Mouse (Mus musculus) lung, embryonic 14.5 days (tissue): ENCODE results near the gene Fam118b. TPM values are rescaled to one million over a fixed set of nuclear protein-coding genes. Genes with fewer than 3 reads are reported as not detected.

Source experiments
- ATAC-seq: fragments of 200-750 bp; cut with Nextera tagmentation; 2 replicates; pipeline ENCODE4 v1.8.0; 2017; ENCODE audit warnings: mild to moderate bottlenecking, moderate TSS enrichment, moderate library complexity; ENCODE audit not compliant: insufficient read depth
- DNase-seq: peaks from one replicate; pipeline ENCODE4 v3.0.0-alpha.2; 2015
- H3K27ac ChIP-seq: fragments of 300-500 bp; sonication (generic); 2 replicates; pipeline ENCODE4 v1.5.1; 2014; ENCODE audit warnings: low read depth, mild to moderate bottlenecking, moderate library complexity
- H3K27me3 ChIP-seq: fragments of 300-500 bp; sonication (generic); 2 replicates; pipeline ENCODE4 v1.6.1; 2014; ENCODE audit warnings: low read length, control low read depth; ENCODE audit not compliant: insufficient read depth
- H3K36me3 ChIP-seq: fragments of 300-500 bp; sonication (generic); 2 replicates; pipeline ENCODE4 v1.6.1; 2014; ENCODE audit warnings: control low read depth; ENCODE audit not compliant: insufficient read depth
- H3K4me1 ChIP-seq: fragments of 300-500 bp; sonication (generic); 2 replicates; pipeline ENCODE4 v1.6.1; 2014; ENCODE audit warnings: antibody characterized with exemption, control low read depth; ENCODE audit not compliant: insufficient read depth
- H3K4me2 ChIP-seq: fragments of 300-500 bp; sonication (generic); 2 replicates; pipeline ENCODE4 v1.6.1; 2014; ENCODE audit warnings: mild to moderate bottlenecking
- H3K4me3 ChIP-seq: fragments of 300-500 bp; sonication (generic); 2 replicates; pipeline ENCODE4 v1.5.1; 2014; ENCODE audit warnings: low read depth, low read length
- H3K9ac ChIP-seq: fragments of 300-500 bp; sonication (generic); 2 replicates; pipeline ENCODE4 v1.6.1; 2014
- H3K9me3 ChIP-seq: fragments of 300-500 bp; sonication (generic); 2 replicates; pipeline ENCODE4 v1.6.1; 2016; ENCODE audit warnings: low read depth, low read length, control low read depth
- CTCF ChIP-seq: IDR thresholded peaks from 2 replicates; pipeline ENCODE4 v1.5.1; 2016; ENCODE audit warnings: antibody characterized with exemption, low read depth
- WGBS: fragments of 180-500 bp; shearing (Covaris S2); extraction: QIAGEN DNeasy Blood & Tissue Kit; methylation state at CpG from one replicate; pipeline ENCODE4 v1.1.7; 2014; 5-methylcytosine and 5-hydroxymethylcytosine counted together
- polyA plus RNA-seq: library from polyadenylated mRNA; unstranded; fragments of >200 nt; fragmentation: Nextera tagmentation; extraction: Ambion mirVana; gene quantifications from 2 replicates; pipeline ENCODE4 v1.2.1, GENCODE M21; 2014

The Fam118b gene
- polyA plus RNA-seq, 1 experiment from 2014 or later = 40.4 TPM

- H3K9me3 ChIP-seq = no peaks in the 10 kb centered on the region
- no peak overlapping the region for H3K9ac ChIP-seq
- ATAC-seq (no peak), DNase-seq (no peak)
- TF ChIP-seq CTCF = no peak
- no peak overlapping the region for H3K27ac ChIP-seq
- H3K36me3 ChIP-seq = peaks cover 15% of the 10 kb centered on the region; the same call in 1 of the 2 replicates
- no peaks in the 10 kb centered on the region for H3K27me3 ChIP-seq
- 60% methylated on average over 5 of the region's 5 CpGs for WGBS
- no peak overlapping the region for H3K4me3 ChIP-seq
- no peaks in the 10 kb centered on the region for H3K4me1 ChIP-seq
- H3K4me2 ChIP-seq = no peak overlapping the region
Measured at GRCm38 (mm10) chr9:35183359-35183758, 84.2 kb downstream of the Fam118b start.

DNA sequence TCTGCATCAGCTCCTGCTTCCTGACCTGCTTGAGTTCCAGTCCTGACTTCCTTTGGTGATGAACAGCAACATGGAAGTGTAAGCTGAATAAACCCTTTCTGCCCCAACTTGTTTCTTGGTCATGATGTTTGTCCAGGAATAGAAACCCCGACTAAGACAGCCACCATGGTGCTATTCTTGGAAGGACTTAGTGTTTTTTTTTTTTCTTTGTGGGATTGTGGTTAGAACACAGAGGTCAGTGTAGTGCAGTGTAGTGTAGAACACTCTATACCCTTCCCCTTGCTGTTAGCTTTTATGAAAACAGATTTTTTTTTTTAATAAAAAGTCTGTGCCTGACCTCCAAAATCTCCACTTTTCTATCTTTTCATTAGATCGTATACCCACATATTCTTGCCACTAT, 84.8 kb downstream of the Fam118b start:
- no peak for DNase-seq
- Histone ChIP-seq H3K27ac (no peak overlapping the region), H3K4me2 (no peak overlapping the region), H3K36me3 (peaks cover 11% of the 10 kb centered on the region; the same call in 1 of the 2 replicates), H3K4me3 (no peak overlapping the region), H3K4me1 (no peaks in the 10 kb centered on the region), H3K9ac (no peak overlapping the region), H3K27me3 (no peaks in the 10 kb centered on the region), H3K9me3 (no peaks in the 10 kb centered on the region)
- TF ChIP-seq CTCF = no peak
- 85% methylated on average over 2 of the region's 2 CpGs for WGBS
- no peak for ATAC-seq

DNA sequence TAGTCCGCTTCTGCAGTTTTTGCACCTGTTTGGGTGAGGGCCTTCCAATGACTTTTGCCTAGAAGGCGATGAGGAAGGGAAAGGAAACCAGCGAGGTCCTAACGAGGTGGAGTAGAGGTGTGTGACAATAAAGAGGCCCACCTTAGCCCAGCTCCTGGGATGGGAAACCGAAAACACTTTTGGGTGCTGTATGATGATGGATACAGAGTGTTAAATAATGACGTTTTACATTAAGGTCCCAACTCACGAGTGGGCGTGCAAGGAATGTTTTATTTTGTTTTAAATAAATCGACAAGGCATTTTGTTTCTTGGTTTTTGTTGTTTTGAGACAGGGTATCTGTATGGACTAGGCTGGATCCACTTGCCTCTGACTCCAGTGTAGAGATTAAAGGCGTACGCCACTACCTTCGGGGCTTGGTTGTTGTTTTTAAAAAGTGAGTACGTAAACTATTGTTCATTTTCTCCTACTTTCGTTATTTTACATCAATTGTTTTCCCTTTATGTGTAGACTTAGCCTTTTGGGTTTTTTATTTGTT, 91.4 kb downstream of the Fam118b start:
- no peak for DNase-seq
- no peaks in the 10 kb centered on the region for H3K9me3 ChIP-seq
- no peaks in the 10 kb centered on the region for H3K27me3 ChIP-seq
- H3K4me2 ChIP-seq = peak overlapping the region; percentile 95
- no peak; the same call in 1 of the 2 replicates for ATAC-seq
- H3K4me3 ChIP-seq = peak overlapping the region; percentile 68
- 47% methylated on average over 14 of the region's 14 CpGs for WGBS
- no peak overlapping the region for H3K27ac ChIP-seq
- no peaks in the 10 kb centered on the region for H3K4me1 ChIP-seq
- H3K9ac ChIP-seq = peak overlapping the region; percentile 64; the same call in 1 of the 2 replicates
- H3K36me3 ChIP-seq = no peaks in the 10 kb centered on the region
- TF ChIP-seq CTCF = no peak

- Histone ChIP-seq H3K27ac (peak within 1 kb of the TSS; percentile 81), H3K4me2 (peak within 1 kb of the TSS; percentile 95), H3K9ac (peak within 1 kb of the TSS; percentile 64), H3K4me1 (no peaks in the 10 kb centered on the region), H3K4me3 (peak within 1 kb of the TSS; percentile 68), H3K36me3 (peaks cover 6% of the 10 kb centered on the region; the same call in 1 of the 2 replicates), H3K9me3 (no peaks in the 10 kb centered on the region), H3K27me3 (no peaks in the 10 kb centered on the region)
- under 1% methylated on average over 38 of the region's 38 CpGs for WGBS
- ATAC-seq = peak; percentile 99
- peak; percentile 96 for DNase-seq
- peak; percentile 29; the same call in 1 of the 2 replicates for TF ChIP-seq CTCF
Measured at GRCm38 (mm10) chr9:35175251-35176123, 92.1 kb downstream of the Fam118b start, which contains the start of gene Dcps. Gene Dcps, minus strand, starts transcription at chr9:35176061.

DNA sequence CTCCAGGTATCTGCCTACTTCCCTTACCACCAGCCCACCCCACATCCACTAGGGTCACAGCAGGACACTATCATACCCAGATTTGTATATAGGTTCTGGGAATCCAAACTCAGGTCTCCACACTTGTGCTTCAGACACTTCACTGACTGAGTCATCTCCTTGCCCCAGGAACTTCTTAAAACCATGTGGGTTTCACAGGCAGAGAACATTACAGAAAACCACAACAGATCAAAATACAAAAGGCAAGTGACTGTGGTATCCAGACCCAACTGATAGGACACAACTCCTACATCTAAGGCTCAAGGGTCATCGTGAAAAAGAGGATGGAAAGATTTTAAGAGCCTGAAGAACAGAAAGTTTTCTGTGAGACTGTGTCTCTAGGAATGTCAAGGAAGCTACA, 94.3 kb downstream of the Fam118b start:
- Histone ChIP-seq H3K27me3 (no peaks in the 10 kb centered on the region), H3K27ac (no peak overlapping the region), H3K4me3 (no peak overlapping the region), H3K36me3 (peaks cover 9% of the 10 kb centered on the region; the same call in 1 of the 2 replicates), H3K4me1 (no peaks in the 10 kb centered on the region), H3K4me2 (no peak overlapping the region), H3K9ac (no peak overlapping the region), H3K9me3 (no peaks in the 10 kb centered on the region)
- TF ChIP-seq CTCF = no peak
- WGBS = 87% methylated on average over 1 of the region's 1 CpGs
- ATAC-seq (no peak), DNase-seq (no peak)

- TF ChIP-seq CTCF = no peak
- no peak for DNase-seq
- no peak for ATAC-seq
- WGBS = 87% methylated on average over 7 of the region's 7 CpGs
- Histone ChIP-seq H3K4me3 (no peak overlapping the region), H3K27me3 (no peaks in the 10 kb centered on the region), H3K4me1 (no peaks in the 10 kb centered on the region), H3K4me2 (no peak overlapping the region), H3K9me3 (no peaks in the 10 kb centered on the region), H3K9ac (no peak overlapping the region), H3K27ac (no peak overlapping the region), H3K36me3 (peaks cover 9% of the 10 kb centered on the region; the same call in 1 of the 2 replicates)
Measured at GRCm38 (mm10) chr9:35170071-35170470, 97.5 kb downstream of the Fam118b start.

Other genes with a start within 250 kb of the Fam118b start
- gene St3gal4, start 148.5 kb downstream of the Fam118b start, polyA plus RNA-seq = 30.5 and 33.4 TPM in 2 replicates
- 84.8 and 87.0 TPM in 2 replicates for gene Dcps, start 91.7 kb downstream of the Fam118b start, polyA plus RNA-seq
- 129 and 133 TPM in 2 replicates for gene Srpr, start 67.6 kb downstream of the Fam118b start, polyA plus RNA-seq
- gene Tirap, start 67.5 kb downstream of the Fam118b start, polyA plus RNA-seq = 11.6 and 12.0 TPM in 2 replicates
- gene Foxred1, start 56.8 kb downstream of the Fam118b start, polyA plus RNA-seq = 39.6 and 41.1 TPM in 2 replicates
- 29.7 and 30.9 TPM in 2 replicates for gene Rpusd4, start 60 bp upstream of the Fam118b start, polyA plus RNA-seq
- gene Cdon, start 153.3 kb upstream of the Fam118b start, polyA plus RNA-seq = 5.2 and 5.4 TPM in 2 replicates